Mouse (Mus musculus): ENCODE measurements around the gene 9930021J03Rik. TPM values are rescaled to one million over a fixed set of nuclear protein-coding genes. Genes with fewer than 3 reads are reported as not detected.

Gene 9930021J03Rik
- polyA plus RNA-seq, 1 experiment from 2014 or later, result 8.2 TPM

GRCm38 (mm10) chr19:29713451-29713850 lies 92.3 kb downstream of the 9930021J03Rik start:
- Histone ChIP-seq H3K27me3 (ENCODE audit: control insufficient read depth, insufficient read depth, low read length) (no peaks in the 10 kb centered on the region), H3K9ac (ENCODE audit: low read length) (no peak overlapping the region), H3K27ac (replicated peaks; ENCODE audit: low read depth, low read length) (no peak overlapping the region), H3K4me1 (ENCODE audit: control insufficient read depth, insufficient read depth, low read length) (no peaks in the 10 kb centered on the region), H3K36me3 (ENCODE audit: control insufficient read depth, insufficient read depth, low read length) (no peaks in the 10 kb centered on the region), H3K4me2 (ENCODE audit: low read depth, severe bottlenecking) (no peak overlapping the region), H3K4me3 (ENCODE audit: low read depth, low read length) (no peak overlapping the region), H3K9me3 (ENCODE audit: control insufficient read depth, low read length) (no peaks in the 10 kb centered on the region)
- WGBS, result 90% methylated on average over 4 of the region's 4 CpGs
- no peak for DNase-seq (ENCODE audit: low spot score)
- ATAC-seq (ENCODE audit: insufficient number of reproducible peaks, low FRiP score, low TSS enrichment, low read depth), result no peak

- Histone ChIP-seq H3K4me2 (ENCODE audit: low read depth, severe bottlenecking) (no peak overlapping the region), H3K36me3 (ENCODE audit: control insufficient read depth, insufficient read depth, low read length) (no peaks in the 10 kb centered on the region), H3K9ac (ENCODE audit: low read length) (no peak overlapping the region), H3K27me3 (ENCODE audit: control insufficient read depth, insufficient read depth, low read length) (no peaks in the 10 kb centered on the region), H3K27ac (replicated peaks; ENCODE audit: low read depth, low read length) (no peak overlapping the region), H3K9me3 (ENCODE audit: control insufficient read depth, low read length) (no peaks in the 10 kb centered on the region), H3K4me3 (ENCODE audit: low read depth, low read length) (no peak overlapping the region), H3K4me1 (ENCODE audit: control insufficient read depth, insufficient read depth, low read length) (no peaks in the 10 kb centered on the region)
- 86% methylated on average over 3 of the region's 3 CpGs for WGBS
- DNase-seq (ENCODE audit: low spot score) (no peak), ATAC-seq (ENCODE audit: insufficient number of reproducible peaks, low FRiP score, low TSS enrichment, low read depth) (no peak)
Measured at GRCm38 (mm10) chr19:29709461-29709860, 96.3 kb downstream of the 9930021J03Rik start.

- H3K4me3 ChIP-seq (ENCODE audit: low read depth, low read length), result no peak overlapping the region
- no peak overlapping the region for H3K27ac ChIP-seq (replicated peaks; ENCODE audit: low read depth, low read length)
- DNase-seq (ENCODE audit: low spot score) (no peak), ATAC-seq (ENCODE audit: insufficient number of reproducible peaks, low FRiP score, low TSS enrichment, low read depth) (no peak)
- H3K36me3 ChIP-seq (ENCODE audit: control insufficient read depth, insufficient read depth, low read length), result no peaks in the 10 kb centered on the region
- H3K9ac ChIP-seq (ENCODE audit: low read length), result no peak overlapping the region
- no peaks in the 10 kb centered on the region for H3K4me1 ChIP-seq (ENCODE audit: control insufficient read depth, insufficient read depth, low read length)
- no peak overlapping the region; the same call in 1 of the 2 replicates for H3K4me2 ChIP-seq (ENCODE audit: low read depth, severe bottlenecking)
- no peaks in the 10 kb centered on the region for H3K27me3 ChIP-seq (ENCODE audit: control insufficient read depth, insufficient read depth, low read length)
- 79% methylated on average over 5 of the region's 5 CpGs for WGBS
- H3K9me3 ChIP-seq (ENCODE audit: control insufficient read depth, low read length), result no peaks in the 10 kb centered on the region
Measured at GRCm38 (mm10) chr19:29708461-29708860, 97.3 kb downstream of the 9930021J03Rik start.

GRCm38 (mm10) chr19:29708003-29708402 lies 97.8 kb downstream of the 9930021J03Rik start:
- no peak overlapping the region for H3K4me3 ChIP-seq (ENCODE audit: low read depth, low read length)
- no peaks in the 10 kb centered on the region for H3K27me3 ChIP-seq (ENCODE audit: control insufficient read depth, insufficient read depth, low read length)
- no peak for ATAC-seq (ENCODE audit: insufficient number of reproducible peaks, low FRiP score, low TSS enrichment, low read depth)
- no peak overlapping the region for H3K9ac ChIP-seq (ENCODE audit: low read length)
- H3K27ac ChIP-seq (replicated peaks; ENCODE audit: low read depth, low read length), result no peak overlapping the region
- H3K9me3 ChIP-seq (ENCODE audit: control insufficient read depth, low read length), result no peaks in the 10 kb centered on the region
- H3K36me3 ChIP-seq (ENCODE audit: control insufficient read depth, insufficient read depth, low read length), result no peaks in the 10 kb centered on the region
- WGBS, result 63% methylated on average over 14 of the region's 14 CpGs
- H3K4me1 ChIP-seq (ENCODE audit: control insufficient read depth, insufficient read depth, low read length), result no peaks in the 10 kb centered on the region
- H3K4me2 ChIP-seq (ENCODE audit: low read depth, severe bottlenecking), result no peak overlapping the region
- no peak for DNase-seq (ENCODE audit: low spot score)

GRCm38 (mm10) chr19:29707314-29707898 lies 98.4 kb downstream of the 9930021J03Rik start:
- no peaks in the 10 kb centered on the region for H3K4me1 ChIP-seq (ENCODE audit: control insufficient read depth, insufficient read depth, low read length)
- H3K4me2 ChIP-seq (ENCODE audit: low read depth, severe bottlenecking), result no peak overlapping the region
- WGBS, result 88% methylated on average over 9 of the region's 9 CpGs
- H3K27me3 ChIP-seq (ENCODE audit: control insufficient read depth, insufficient read depth, low read length), result no peaks in the 10 kb centered on the region
- ATAC-seq (ENCODE audit: insufficient number of reproducible peaks, low FRiP score, low TSS enrichment, low read depth) (no peak), DNase-seq (ENCODE audit: low spot score) (no peak)
- no peak overlapping the region for H3K4me3 ChIP-seq (ENCODE audit: low read depth, low read length)
- H3K9me3 ChIP-seq (ENCODE audit: control insufficient read depth, low read length), result no peaks in the 10 kb centered on the region
- H3K9ac ChIP-seq (ENCODE audit: low read length), result no peak overlapping the region
- no peaks in the 10 kb centered on the region for H3K36me3 ChIP-seq (ENCODE audit: control insufficient read depth, insufficient read depth, low read length)
- no peak overlapping the region for H3K27ac ChIP-seq (replicated peaks; ENCODE audit: low read depth, low read length)

GRCm38 (mm10) chr19:29704436-29704835 lies 101.4 kb downstream of the 9930021J03Rik start:
- no peak for DNase-seq (ENCODE audit: low spot score)
- Histone ChIP-seq H3K9ac (ENCODE audit: low read length) (no peak overlapping the region), H3K4me3 (ENCODE audit: low read depth, low read length) (no peak overlapping the region), H3K36me3 (ENCODE audit: control insufficient read depth, insufficient read depth, low read length) (no peaks in the 10 kb centered on the region), H3K4me2 (ENCODE audit: low read depth, severe bottlenecking) (no peak overlapping the region), H3K27me3 (ENCODE audit: control insufficient read depth, insufficient read depth, low read length) (no peaks in the 10 kb centered on the region), H3K27ac (replicated peaks; ENCODE audit: low read depth, low read length) (no peak overlapping the region), H3K9me3 (ENCODE audit: control insufficient read depth, low read length) (no peaks in the 10 kb centered on the region), H3K4me1 (ENCODE audit: control insufficient read depth, insufficient read depth, low read length) (no peaks in the 10 kb centered on the region)
- ATAC-seq (ENCODE audit: insufficient number of reproducible peaks, low FRiP score, low TSS enrichment, low read depth), result no peak
- 93% methylated on average over 13 of the region's 13 CpGs for WGBS

- no peak overlapping the region for H3K4me2 ChIP-seq (ENCODE audit: low read depth, severe bottlenecking)
- H3K27me3 ChIP-seq (ENCODE audit: control insufficient read depth, insufficient read depth, low read length), result no peaks in the 10 kb centered on the region
- DNase-seq (ENCODE audit: low spot score) (no peak), ATAC-seq (ENCODE audit: insufficient number of reproducible peaks, low FRiP score, low TSS enrichment, low read depth) (no peak)
- no peak overlapping the region for H3K9ac ChIP-seq (ENCODE audit: low read length)
- H3K36me3 ChIP-seq (ENCODE audit: control insufficient read depth, insufficient read depth, low read length), result no peaks in the 10 kb centered on the region
- no peak overlapping the region for H3K4me3 ChIP-seq (ENCODE audit: low read depth, low read length)
- H3K4me1 ChIP-seq (ENCODE audit: control insufficient read depth, insufficient read depth, low read length), result no peaks in the 10 kb centered on the region
- no peaks in the 10 kb centered on the region for H3K9me3 ChIP-seq (ENCODE audit: control insufficient read depth, low read length)
- H3K27ac ChIP-seq (replicated peaks; ENCODE audit: low read depth, low read length), result no peak overlapping the region
- 85% methylated on average over 4 of the region's 4 CpGs for WGBS
Measured at GRCm38 (mm10) chr19:29701707-29702106, 104.1 kb downstream of the 9930021J03Rik start.

- no peaks in the 10 kb centered on the region for H3K27me3 ChIP-seq (ENCODE audit: control insufficient read depth, insufficient read depth, low read length)
- no peaks in the 10 kb centered on the region for H3K9me3 ChIP-seq (ENCODE audit: control insufficient read depth, low read length)
- H3K4me1 ChIP-seq (ENCODE audit: control insufficient read depth, insufficient read depth, low read length), result no peaks in the 10 kb centered on the region
- no peak within 1 kb of the TSS for H3K27ac ChIP-seq (replicated peaks; ENCODE audit: low read depth, low read length)
- H3K4me3 ChIP-seq (ENCODE audit: low read depth, low read length), result no peak within 1 kb of the TSS
- no peak within 1 kb of the TSS for H3K9ac ChIP-seq (ENCODE audit: low read length)
- H3K4me2 ChIP-seq (ENCODE audit: low read depth, severe bottlenecking), result no peak within 1 kb of the TSS
- DNase-seq (ENCODE audit: low spot score) (no peak), ATAC-seq (ENCODE audit: insufficient number of reproducible peaks, low FRiP score, low TSS enrichment, low read depth) (no peak)
- WGBS, result 56% methylated on average over 3 of the region's 3 CpGs
- no peaks in the 10 kb centered on the region for H3K36me3 ChIP-seq (ENCODE audit: control insufficient read depth, insufficient read depth, low read length)
Measured at GRCm38 (mm10) chr19:29697245-29697874, 108.4 kb downstream of the 9930021J03Rik start, which contains the start of gene Mlana. TSS of gene Mlana (plus strand) at chr19:29697824.

GRCm38 (mm10) chr19:29696840-29697239 lies 108.9 kb downstream of the 9930021J03Rik start:
- ATAC-seq (ENCODE audit: insufficient number of reproducible peaks, low FRiP score, low TSS enrichment, low read depth), result no peak
- no peak overlapping the region for H3K27ac ChIP-seq (replicated peaks; ENCODE audit: low read depth, low read length)

More at GRCm38 (mm10) chr19:29696840-29697239, 108.9 kb downstream of the 9930021J03Rik start:
- H3K27me3 ChIP-seq (ENCODE audit: control insufficient read depth, insufficient read depth, low read length), result no peaks in the 10 kb centered on the region
- no peak overlapping the region for H3K4me2 ChIP-seq (ENCODE audit: low read depth, severe bottlenecking)
- no peak overlapping the region for H3K4me3 ChIP-seq (ENCODE audit: low read depth, low read length)
- H3K36me3 ChIP-seq (ENCODE audit: control insufficient read depth, insufficient read depth, low read length), result no peaks in the 10 kb centered on the region
- H3K4me1 ChIP-seq (ENCODE audit: control insufficient read depth, insufficient read depth, low read length), result no peaks in the 10 kb centered on the region
- DNase-seq (ENCODE audit: low spot score), result no peak
- H3K9me3 ChIP-seq (ENCODE audit: control insufficient read depth, low read length), result no peaks in the 10 kb centered on the region
- H3K9ac ChIP-seq (ENCODE audit: low read length), result no peak overlapping the region

Measured in limb, embryonic 11.5 days (tissue).